Mouse (Mus musculus) neural tube, embryonic 10.5 days (tissue): ENCODE data around the gene Pid1.

Source experiments
- DNase-seq: peaks from one replicate; pipeline ENCODE4 v3.0.0-alpha.2; 2017; ENCODE audit warnings: low spot score; ENCODE audit errors: extremely low spot score

Gene Pid1

GRCm38 (mm10) chr1:84363967-84364366 is at the start of gene Pid1:
Gene Pid1 (minus strand): TSS chr1:84364180.
- no peak for DNase-seq

DNA sequence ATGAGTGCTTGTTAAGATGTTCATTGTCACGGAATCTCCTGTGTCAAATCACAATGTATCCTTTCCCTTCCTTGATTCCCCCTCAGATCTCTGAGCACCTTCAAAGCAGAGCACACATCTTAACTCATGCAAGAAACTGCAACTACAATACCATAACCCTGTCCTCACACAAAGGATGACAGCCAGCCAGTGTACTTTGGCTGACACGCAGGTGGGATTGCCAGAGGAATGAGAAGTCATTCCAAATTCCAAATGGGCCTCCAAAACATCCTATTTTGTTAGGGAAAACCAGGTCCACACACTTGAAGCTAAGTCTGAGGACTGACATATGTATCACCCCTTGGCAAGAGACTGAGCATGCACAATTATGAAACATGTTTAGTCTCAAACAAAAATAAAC is 45.5 kb upstream of the Pid1 start:
- no peak for DNase-seq

DNA sequence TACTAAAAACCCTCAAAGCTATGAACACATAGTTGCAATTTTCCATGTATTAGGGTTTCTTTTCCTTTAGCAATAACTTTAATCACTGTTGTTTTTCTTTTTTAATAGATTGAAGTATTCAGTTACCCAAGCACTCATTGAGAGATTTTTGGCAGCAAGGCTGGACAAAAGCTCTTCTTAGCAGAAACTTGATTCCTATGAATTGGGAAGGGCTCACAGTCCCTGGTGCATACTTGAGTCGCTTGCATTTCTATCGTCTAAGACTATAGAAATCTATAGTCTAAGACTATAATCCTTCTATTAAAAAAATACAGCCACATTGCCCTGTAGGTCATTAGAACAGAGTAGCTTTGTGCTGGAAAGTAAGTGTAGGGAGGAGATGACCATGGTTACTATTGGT is 44.9 kb upstream of the Pid1 start:
- no peak for DNase-seq

DNA sequence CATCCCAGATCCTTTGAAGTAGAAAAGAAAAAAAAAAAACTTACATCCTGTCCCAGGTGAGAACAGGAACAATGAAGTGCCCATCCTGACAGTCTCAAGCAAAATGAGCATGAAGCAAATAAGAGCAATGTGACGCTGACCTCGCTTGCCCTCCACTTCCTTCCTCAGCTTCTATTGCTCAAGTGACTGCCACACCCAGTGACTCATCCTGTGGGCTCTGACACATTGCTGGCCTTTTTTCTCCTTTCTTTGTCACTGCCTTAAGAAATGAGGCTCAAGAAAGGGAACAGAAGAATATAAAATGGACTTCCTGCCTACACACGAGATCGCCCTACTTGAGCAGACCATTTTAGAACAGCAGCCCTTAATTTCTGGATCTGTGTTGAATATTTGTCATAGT is 42.9 kb upstream of the Pid1 start:
- no peak for DNase-seq

GRCm38 (mm10) chr1:84405551-84406290 is 41.7 kb upstream of the Pid1 start:
- DNase-seq, result no peak

DNA sequence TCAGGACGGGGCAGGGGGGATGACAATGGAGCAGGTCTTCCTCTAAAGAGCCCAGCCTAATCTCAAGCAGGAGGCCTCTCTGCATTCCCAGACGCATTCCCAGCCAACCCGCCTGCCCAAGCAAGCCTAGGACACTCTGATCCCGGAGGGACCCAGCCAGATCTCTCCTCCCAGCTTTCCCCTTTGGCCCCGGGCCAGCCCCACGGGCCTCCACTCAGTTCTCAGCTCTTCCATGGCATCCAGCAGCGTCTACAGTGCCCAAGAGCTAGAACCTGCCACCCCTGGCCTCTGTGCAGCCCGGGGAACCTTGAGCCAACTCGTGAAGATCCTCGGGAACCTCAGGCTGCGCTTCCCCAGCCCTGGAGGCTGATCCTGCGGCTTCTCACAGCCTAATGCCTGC is 40.9 kb upstream of the Pid1 start:
- DNase-seq, result no peak

DNA sequence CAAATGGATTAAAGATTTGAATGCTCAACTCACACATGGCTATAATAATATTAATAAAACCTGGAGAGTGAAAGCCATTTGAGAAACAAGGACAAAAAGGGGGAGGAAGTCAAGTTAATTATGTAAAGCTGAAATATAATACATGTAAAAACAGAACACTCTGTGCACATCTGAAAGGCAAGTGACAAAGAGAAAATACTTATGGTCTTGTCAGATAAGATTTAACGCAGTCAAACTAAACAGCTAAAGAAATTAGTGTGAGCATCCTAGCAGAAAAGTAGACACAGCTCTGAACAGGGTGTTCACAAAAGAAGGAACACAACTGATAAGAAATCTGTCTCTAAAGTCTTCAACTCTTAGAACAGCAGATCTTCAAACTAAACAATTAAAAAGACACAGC is 38.2 kb upstream of the Pid1 start:
- no peak for DNase-seq

- DNase-seq, result no peak
These were observed 35.7 kb upstream of the Pid1 start for GRCm38 (mm10) chr1:84399671-84400070.

DNA sequence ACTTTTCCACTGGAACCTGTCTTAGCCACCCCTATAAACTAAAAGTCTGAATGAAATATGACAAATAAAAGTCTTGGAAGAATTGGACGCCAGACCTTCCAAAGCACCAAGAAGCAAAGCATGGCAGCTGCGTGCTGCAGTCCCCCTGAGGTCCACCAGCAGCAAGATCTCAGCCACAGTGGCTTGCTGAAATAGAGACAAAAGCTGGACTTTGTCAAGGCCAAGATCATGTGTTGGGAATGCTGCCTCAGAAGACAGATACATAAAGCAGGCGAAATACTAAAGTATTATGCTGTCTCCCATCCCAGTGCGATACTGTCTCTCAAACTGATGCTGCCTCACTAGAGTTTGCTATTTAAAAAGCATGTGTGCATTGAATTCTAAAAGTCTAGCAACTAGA is 35.1 kb upstream of the Pid1 start:
- DNase-seq, result no peak

- DNase-seq, result no peak
These were observed 32.8 kb upstream of the Pid1 start for GRCm38 (mm10) chr1:84396787-84397186.

GRCm38 (mm10) chr1:84395928-84396327 is 31.9 kb upstream of the Pid1 start:
- no peak for DNase-seq

DNA sequence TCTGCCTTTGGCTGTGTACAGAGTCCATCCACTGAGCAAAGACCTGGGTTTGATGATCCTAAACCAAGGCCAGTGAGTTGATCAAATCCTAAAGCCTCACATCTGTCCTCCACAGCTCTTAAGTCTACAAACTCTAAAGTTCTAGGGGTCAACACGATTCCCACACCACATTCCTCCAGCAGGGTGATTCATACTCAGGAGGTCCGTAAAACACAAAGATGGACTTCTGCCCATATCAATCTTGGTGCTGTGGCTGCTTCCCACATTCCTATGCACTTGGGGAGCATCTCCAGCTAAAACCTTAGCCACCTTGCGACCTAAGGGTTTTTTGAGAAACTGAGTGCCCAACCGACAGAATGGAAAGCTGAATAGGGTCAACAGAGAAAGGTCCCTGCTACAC is 27.0 kb upstream of the Pid1 start:
- DNase-seq, result no peak

DNA sequence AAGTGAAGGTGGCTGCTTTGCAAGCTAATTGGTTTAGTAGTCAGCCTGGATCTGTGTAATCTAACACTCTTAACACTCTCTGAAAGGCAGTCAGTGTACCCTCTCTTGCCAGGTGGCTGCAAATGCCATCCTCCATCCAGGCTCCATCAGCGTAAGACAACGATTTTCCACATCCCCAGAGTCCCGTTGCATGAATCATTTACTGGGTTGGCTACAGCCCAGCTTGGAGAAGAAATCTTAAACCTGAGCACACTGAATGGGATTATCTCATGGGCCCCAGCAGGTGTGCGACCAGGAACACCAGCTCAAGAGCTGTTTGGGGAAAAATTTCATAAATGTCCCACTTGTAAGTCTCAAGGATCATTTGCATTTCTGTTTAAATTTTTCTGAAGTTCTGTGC is 23.6 kb upstream of the Pid1 start:
- no peak for DNase-seq

DNA sequence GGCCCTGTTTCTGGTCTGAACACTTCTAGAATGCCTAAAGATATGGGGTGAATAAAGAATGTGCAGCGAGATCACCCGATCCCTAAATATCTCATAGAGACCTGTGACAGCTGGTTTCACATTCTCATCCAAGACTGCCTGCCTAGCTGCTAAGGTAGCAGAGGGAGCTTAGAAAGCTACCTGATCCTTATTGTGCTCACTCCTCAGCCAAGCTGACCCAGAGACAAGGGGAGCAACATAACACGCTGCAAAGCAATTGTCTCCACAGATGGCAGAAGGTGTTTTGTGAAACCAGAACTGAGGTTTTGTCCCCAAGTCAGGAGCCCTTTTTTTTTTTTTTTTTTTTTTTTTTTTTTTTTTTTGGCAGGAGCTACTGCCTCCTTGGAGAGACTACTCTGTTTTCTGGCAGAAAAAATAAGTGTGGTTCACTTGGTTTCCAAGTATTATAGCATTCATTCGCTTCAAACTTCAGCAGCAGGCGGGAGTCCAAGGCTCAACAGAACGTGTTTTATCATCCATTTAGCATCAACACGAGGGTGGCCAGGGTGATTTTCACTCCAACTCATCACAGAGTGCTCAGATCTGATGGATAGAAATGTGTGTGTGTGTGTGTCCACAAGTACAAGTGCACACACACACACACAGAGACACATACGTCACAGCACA is 22.6 kb upstream of the Pid1 start:
- no peak for DNase-seq

DNA sequence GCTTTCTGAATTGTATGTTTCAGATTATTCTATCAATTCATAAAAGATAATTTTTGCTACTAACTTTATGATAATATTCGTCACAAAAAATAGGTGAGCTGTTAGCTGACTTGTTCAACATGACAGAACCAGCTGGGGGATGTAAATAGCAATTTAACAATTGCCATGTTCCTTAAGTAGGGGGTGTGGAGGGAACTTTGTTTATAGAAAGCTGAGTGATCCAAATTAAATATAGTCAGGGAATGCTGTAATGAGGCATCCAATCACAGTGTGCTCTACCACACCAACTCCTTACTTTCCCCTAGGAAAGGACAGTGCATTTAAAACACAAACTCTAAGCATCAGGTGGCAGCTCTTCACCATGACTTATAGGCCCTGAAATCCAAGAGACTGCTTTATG is 18.7 kb upstream of the Pid1 start:
- DNase-seq, result no peak

DNA sequence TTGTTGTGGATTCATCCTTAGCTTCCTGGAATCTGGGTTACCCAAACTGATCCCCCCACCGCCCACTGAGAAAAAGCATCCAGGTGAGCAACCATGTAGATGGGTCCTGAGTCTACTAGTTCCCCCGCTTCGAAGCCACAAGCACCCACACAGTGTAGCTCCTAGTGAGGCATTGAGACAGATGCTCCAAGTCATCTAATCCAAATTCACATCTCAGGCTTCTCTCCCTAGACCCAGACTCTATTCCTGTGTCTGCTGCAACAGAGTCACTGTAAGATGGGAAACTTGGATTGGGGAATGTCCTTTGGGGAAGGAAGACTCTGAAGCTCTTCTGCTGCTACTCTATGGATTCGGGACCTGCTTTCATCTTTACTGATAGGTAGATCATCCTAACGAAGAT is 18.1 kb upstream of the Pid1 start:
- no peak for DNase-seq

DNA sequence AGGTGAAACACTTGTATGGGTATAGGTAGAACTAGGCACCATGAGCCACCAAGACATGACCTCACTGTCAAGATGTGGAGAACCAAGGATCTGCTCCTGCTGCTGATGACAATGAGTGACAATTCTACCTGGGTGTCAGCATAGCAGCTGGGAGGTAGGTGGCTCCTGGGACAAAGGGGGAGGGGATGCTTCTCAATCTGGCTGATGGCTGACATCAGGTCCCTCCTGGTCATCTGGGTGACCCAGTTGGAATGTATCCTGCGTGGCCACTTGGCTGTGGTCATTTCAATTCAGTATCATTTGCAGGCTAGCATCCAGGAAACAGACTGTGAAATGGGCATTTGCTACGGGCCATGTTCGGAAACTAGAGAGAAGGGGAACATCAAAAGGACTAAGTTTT is 16.9 kb upstream of the Pid1 start:
- no peak for DNase-seq

GRCm38 (mm10) chr1:84367733-84368132 is 3.8 kb upstream of the Pid1 start:
- DNase-seq, result no peak

DNA sequence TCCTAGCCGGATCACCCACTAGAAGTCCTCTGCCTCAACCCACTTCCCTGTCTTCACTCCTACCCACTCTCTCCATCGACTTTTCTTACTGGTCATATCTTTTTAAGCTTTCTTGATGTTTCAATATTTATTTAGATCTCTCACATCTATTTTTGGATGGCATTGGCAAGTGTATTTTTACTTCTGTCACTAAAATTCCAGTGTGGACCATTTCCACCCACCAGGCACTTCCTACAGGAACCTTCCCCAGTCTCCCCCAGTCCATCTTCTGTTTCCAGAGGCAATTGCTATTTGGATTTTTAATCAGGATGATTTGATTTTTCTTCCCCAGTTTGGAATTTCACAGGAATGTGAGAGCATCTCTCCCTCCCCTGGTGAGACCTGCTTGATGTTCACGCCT is 2.6 kb upstream of the Pid1 start:
- no peak for DNase-seq

DNA sequence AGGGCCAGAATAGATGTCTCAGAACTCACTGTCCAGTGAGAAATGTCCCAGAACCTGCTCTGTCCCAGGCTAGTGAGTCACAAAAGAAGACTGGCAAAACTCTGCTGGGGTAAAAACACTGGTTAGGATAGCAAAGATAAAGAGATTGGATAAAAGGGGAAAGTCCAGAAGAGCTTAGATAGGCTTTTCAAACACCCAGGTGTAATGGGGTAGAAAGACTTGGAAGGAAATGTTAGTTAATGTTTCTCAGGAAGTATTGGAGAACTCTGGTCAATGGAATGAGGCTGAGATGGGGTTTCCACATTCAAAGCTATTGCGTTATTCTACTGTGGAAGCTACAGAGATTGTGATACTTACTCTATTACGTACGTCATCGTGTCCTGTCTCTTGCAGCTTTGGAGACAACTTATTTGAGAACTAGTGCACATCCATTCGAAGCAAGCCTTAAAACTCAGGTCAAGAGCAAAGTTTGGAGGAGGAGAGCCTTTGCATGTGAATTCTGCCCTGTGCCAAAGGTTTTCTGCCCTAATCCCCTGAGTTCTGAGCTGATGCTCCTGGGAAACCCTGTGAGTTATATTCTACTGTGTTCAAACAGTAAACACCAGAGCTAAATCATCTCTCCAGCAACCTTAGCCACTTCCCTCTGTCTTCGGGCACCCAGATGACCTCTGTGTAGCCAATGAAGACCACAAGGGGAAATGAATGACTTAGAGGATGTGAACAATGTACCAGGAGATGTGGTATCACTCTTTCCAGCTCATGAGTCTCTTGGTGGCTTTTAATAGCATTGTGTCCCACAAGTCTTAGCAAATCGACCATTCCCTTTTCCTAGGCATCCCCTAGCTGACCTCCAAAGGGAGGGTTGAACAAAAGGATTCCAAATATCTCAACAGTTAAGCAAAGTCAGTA is 1.0 kb downstream of the Pid1 start:
- DNase-seq, result no peak

DNA sequence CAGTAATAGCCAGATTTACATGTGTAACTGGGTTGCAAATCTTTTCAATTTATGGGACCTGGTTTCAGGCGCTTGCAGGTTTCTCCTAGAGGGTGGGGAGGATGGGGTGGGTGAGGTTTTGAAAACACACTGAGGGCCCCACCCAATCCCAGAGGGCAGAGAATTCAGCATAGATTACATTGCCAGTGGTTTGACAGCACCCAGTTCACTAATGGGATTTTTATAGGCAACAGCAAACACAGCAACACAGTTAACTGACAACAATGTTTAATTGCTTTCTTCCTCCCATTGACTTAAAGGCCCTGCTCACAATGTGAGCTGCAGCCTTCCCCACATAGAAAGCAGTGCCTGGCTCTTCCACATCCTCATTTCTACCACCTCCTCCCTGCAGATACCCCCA is 1.8 kb downstream of the Pid1 start:
- DNase-seq, result no peak

GRCm38 (mm10) chr1:84361389-84361788 is 2.6 kb downstream of the Pid1 start:
- no peak for DNase-seq
